Mouse (Mus musculus): ENCODE measurements around the gene Ovca2. TPM values are rescaled to one million over a fixed set of nuclear protein-coding genes. Genes with fewer than 3 reads are reported as not detected.

The Ovca2 gene
- total RNA-seq (2014; fragmentation: Nextera tagmentation), result 18.8 and 21.3 TPM in 2 replicates
- total RNA-seq (2017), result 17.6 and 29.0 TPM in 2 replicates

DNA sequence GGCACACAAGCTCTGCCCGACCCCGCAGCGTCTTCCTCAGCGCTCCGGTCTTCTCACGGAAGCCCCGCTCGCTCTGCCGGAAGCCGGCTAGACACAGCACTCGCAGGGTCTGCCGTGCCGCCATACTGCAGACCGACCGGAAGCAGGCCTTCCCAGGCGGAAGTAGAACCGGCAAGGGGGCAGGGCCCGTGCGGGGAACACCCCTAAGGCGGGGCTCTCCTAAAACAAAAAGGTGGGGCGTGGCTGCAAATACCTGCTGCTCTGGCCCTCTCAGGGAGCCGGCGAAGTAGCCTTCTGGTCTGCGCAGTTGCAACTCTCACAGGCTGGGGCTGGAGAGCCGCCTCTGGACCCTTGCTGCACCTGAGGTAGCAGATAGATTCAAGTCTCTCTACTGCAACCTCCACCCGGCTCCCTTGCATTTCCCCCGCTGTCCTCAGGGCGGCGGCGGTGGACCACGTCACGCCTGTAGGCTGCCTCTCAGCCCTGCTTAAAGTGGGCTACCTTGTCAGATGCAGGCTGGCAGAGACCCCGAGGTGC lies at the start of gene Ovca2:
TSS of gene Ovca2 (minus strand) at position 164 of the 537 bp plus-strand sequence.
- ATAC-seq (replicated peaks; ENCODE audit: low FRiP score, low TSS enrichment, poor library complexity, severe bottlenecking), result peak; percentile 95

- no peak for ATAC-seq (replicated peaks; ENCODE audit: low FRiP score, low TSS enrichment, poor library complexity, severe bottlenecking)
Measured at GRCm38 (mm10) chr11:75227632-75228031, 49.0 kb upstream of the Ovca2 start.

DNA sequence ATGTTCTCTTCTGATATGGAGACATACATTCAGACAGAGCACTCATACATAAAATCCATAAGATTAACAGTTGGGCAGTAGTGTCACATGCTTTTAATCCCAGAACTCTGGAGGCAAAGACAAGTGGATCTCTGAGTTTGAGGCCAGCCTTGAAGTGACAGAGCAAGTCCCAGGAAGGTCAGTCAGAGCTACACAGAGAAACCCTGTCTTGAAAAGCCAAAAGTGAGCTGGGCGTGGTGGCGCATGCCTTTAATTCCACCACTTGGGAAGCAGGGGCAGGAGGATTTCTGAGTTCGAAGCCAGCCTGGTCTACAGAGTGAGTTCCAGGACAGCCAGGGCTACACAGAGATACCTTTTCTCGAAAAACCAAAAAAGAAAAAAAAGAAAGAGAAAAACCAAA lies 46.2 kb upstream of the Ovca2 start:
- no peak for ATAC-seq (replicated peaks; ENCODE audit: low FRiP score, low TSS enrichment, poor library complexity, severe bottlenecking)

DNA sequence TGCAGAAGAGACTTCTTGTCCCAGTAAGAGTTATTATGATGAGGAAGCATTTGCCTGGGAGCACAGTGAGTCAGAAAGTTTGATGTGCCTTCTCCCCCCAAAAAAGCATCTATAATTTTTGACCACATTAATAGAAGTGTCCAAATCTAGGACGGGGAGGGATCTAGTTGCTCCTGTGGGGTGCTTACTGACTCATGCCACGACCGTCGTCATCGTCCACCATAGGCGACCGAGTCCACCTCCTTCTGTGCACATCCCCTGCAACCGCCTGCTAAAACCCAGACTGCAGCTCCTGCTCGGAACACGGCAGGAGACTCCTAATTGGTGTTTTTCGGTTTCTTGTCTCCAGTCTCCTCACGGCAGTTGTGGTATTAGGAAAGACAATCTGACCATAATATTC lies 45.4 kb upstream of the Ovca2 start:
- ATAC-seq (replicated peaks; ENCODE audit: low FRiP score, low TSS enrichment, poor library complexity, severe bottlenecking), result no peak

DNA sequence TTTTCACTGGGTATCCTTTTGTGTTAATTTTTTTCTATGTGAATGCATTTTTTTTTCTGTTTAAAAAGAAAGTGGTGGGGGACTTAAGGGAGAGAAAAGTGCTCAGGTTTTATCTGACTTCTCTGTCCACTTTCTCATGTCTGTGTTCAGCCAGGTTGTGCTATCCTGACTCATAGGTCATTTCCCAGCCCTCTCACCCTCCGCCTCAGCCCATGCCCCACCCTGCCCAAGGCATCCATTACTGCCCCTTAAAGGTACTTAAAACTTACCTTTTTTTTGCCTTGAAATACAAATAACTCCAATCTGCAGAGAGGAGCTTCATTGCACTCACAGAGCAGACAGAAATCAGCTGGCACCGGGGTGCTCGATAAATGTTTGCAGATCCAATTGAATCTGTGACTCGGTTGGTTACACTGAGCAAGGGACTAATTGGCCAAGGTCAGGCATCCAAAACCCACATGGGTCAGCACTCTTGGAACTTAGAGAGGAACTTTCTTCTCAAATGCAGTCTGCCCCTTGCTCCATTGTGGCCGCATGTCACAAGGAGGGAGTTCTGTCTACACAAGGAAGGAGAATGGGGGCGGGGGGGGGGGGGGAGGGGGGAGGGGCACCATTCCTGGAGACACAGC lies 42.0 kb upstream of the Ovca2 start:
- no peak for ATAC-seq (replicated peaks; ENCODE audit: low FRiP score, low TSS enrichment, poor library complexity, severe bottlenecking)

DNA sequence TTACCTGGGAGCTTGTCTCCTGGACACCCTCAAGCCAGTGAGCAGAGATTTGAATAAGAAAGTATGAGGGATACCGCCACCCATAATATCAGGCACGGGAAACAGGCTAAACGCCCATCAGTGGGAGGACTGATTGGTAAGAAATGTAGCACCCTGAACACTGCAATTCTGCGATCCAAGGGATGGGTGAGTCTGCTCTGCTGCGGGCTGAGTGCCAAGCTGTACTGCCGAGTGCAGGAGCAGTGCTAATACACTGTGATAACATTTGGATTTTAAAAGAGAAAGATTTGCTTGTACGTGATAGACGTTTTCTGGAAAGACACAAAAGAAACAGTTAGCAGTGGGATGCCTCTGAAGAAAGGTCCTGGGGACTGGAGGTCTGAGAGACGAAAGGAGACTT lies 41.5 kb upstream of the Ovca2 start:
- 0 out of 2 replicates have a peak, but pooled peaks have one; percentile 26 for ATAC-seq (replicated peaks; ENCODE audit: low FRiP score, low TSS enrichment, poor library complexity, severe bottlenecking)

DNA sequence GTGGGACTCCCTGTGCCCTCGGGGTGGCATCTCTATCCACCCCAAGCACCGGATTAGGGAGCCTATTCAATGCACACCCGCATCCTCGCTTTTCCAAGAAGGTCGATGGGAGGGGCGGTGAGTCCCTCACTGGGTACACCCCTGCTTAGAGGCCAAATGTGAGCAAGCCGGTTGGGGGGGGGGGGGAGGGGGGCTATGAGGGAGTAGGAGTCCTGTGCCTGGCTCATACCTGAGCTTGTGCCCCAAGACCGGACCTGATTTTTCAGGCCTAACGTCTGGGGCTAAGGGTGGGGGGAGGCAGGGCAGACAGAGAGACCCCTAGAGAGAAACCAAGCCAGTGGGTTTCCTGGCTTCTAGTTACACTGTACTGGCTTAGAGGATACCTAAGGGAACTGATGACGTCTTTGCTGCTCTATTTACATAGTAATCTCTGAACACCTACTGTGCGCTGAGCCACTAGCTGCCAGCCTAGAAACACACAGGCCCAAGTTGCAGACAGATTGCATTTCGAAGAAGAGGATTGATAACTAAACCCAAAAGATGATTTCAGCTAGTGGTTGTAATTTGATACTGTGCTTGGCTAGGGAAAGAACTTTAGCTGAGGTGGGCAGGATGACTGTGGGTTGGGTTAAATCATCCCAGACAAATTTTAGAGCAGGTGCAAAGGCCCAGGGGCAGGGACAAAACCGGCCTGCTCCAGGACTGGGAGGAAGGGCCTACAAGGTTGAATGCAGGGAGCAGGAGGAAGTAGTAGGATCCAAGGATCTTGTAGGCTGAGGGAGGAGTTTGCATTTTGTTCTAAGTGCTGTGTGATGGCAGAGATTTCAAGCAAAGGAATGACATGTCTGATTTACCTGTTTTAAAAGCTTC lies 35.7 kb upstream of the Ovca2 start:
- no peak for ATAC-seq (replicated peaks; ENCODE audit: low FRiP score, low TSS enrichment, poor library complexity, severe bottlenecking)

DNA sequence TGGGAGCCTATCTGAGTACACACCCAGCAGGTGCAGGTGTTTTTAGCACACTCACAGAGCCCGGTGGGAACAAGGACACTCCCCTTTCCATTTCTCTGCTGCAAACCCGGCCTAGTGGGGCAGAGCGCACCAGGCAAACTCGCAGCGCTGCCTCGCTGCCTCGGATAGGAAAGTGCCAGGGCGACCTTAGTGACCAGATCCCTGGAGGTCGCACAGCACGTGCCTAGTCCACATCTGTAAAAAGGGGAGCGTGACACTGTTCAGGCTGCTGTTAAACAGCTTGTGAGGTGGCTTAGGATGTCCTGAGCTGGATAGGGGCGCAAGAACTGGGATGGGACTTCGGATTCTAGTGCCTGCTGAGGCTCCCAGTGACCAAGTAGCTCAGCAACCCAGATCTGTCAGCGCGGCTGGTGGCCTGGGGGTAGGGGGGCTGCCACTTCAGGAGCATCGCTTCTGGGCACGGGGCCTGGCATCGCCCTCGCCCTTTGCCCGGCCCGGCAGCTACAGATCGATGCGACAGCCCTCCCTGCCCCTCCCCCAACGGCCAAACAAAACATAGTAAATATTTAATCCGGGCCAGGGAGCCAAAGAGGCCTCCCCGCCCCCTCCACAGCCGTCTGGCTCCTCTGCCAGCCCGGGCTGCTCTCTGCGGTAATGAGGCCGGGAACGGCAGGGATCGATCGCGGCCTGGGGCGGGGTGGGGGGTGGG lies 34.9 kb upstream of the Ovca2 start:
- ATAC-seq (replicated peaks; ENCODE audit: low FRiP score, low TSS enrichment, poor library complexity, severe bottlenecking), result no peak

DNA sequence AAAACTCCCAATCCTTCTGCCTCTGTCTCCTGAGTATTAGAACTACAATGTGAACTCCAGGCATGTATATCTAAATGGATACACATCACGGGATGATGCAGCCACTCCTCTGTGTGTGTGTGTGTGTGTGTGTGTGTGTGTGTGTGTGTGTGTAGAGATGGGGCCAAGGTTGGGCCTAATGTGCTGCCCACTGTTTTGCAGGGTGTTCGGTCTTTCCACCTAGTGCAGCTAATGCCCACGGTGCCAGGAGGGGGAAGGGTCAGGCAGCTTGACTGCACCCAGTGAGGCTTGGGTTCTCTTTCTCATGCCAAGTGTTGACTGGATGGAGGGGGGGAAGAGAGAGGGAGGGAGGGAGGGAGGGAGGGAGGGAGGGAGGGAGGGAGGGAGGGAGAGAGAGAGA lies 34.2 kb upstream of the Ovca2 start:
- no peak for ATAC-seq (replicated peaks; ENCODE audit: low FRiP score, low TSS enrichment, poor library complexity, severe bottlenecking)

- ATAC-seq (replicated peaks; ENCODE audit: low FRiP score, low TSS enrichment, poor library complexity, severe bottlenecking), result no peak
Measured at GRCm38 (mm10) chr11:75212031-75212667, 33.5 kb upstream of the Ovca2 start.

DNA sequence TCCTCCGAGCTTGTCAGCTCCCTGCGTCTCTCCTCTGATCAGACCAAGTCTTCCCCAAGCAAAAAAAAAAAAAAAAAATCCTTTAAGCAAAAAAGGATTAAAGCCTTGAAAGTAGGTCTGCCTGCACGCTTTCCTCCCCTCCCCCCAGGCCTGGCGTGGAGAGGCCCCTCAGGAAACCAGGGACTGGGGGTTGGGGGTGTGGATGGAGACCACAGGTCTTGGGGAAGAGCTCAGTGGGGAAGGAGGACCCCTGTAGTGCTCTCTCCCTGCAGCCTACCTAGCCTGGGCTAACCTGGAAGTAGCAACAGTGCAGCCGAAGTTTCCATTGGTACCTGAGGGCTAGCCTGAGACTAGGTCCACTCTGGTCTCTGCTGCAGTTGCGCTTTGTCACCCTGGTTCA lies 32.1 kb upstream of the Ovca2 start:
- no peak for ATAC-seq (replicated peaks; ENCODE audit: low FRiP score, low TSS enrichment, poor library complexity, severe bottlenecking)

GRCm38 (mm10) chr11:75210093-75210492 lies 31.5 kb upstream of the Ovca2 start:
- peak; percentile 66 for ATAC-seq (replicated peaks; ENCODE audit: low FRiP score, low TSS enrichment, poor library complexity, severe bottlenecking)

DNA sequence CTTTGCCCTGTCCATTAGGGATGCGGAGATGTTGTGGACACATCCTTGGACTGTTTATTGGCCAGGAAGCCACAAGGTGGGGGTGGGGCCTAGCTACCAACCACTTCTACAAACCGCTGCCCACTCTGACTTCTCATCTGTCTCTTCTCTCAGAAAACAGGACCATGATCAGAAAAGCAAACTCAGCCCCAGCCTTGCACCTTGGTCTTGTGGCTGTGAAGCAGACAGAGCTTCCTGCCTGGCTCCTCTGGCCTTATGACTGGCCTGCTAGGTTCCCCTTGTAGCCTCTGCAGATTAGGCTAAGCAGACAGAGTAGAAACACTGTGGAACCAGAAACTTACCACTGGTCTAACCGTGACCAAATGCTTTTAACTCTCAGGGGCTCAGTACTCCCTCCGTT lies 30.7 kb upstream of the Ovca2 start:
- no peak for ATAC-seq (replicated peaks; ENCODE audit: low FRiP score, low TSS enrichment, poor library complexity, severe bottlenecking)

DNA sequence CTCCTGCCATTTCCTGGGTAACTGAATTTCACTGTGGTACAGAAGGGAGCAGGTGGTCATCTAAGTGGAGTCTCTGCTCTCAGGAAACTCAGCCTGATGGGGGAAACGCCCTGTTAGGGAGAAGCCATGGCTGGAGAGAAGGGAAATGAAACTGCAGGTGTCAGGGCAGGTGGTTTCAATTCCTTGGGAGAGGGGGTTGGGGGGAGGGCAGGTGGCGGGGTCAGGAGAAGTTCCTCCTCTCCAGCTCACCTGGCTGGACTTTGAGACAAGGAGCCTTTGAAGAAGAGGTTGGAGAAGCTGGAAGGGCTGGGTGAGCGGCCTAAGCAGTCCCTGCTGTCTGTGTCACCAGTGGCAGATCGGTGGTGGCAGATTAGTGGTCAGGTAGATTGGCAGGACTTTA lies 27.7 kb upstream of the Ovca2 start:
- no peak for ATAC-seq (replicated peaks; ENCODE audit: low FRiP score, low TSS enrichment, poor library complexity, severe bottlenecking)

- ATAC-seq (replicated peaks; ENCODE audit: low FRiP score, low TSS enrichment, poor library complexity, severe bottlenecking), result peak; percentile 14; the same call in 1 of the 2 replicates
Measured at GRCm38 (mm10) chr11:75204472-75204871, 25.8 kb upstream of the Ovca2 start.

DNA sequence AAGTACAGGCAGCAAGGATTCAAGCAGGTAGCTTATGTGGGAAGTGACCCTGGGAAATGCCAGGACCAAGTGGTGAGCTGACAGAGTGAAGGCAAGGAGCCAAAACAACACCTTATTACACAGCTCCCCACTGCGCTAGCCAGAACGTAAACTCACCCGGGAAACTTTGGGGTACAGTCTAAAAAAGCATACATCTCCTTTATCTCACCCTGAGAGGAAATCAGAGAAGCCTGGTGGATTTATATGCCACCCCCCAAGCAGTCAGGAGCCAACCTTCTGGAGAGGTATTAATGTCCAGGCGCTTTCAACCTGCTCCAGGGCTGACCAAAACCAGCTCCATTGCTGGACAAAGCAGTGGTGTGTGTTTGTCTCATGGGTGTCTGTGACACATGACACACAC lies 25.3 kb upstream of the Ovca2 start:
- no peak for ATAC-seq (replicated peaks; ENCODE audit: low FRiP score, low TSS enrichment, poor library complexity, severe bottlenecking)

DNA sequence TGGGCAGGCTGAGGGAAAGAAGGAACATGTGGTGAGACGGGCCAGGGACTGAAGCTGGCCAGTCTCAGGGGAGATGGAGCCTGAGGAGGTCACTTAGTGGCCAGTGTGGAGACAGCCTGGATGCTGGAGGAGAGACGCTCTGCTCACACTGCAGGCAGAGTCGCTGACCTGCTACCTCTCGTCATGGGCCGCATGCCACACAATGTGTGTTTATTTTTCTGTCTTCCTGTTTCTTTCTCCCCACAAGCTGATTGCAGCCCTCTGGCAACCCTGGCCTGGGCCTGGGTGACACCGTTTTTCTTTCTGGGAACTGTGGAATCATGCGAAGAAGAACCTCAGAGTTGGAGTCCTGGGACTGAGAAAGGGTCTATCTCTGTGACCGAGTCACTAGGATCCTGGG lies 23.1 kb upstream of the Ovca2 start:
- no peak for ATAC-seq (replicated peaks; ENCODE audit: low FRiP score, low TSS enrichment, poor library complexity, severe bottlenecking)

- ATAC-seq (replicated peaks; ENCODE audit: low FRiP score, low TSS enrichment, poor library complexity, severe bottlenecking), result no peak
Measured at GRCm38 (mm10) chr11:75200935-75201334, 22.3 kb upstream of the Ovca2 start.

GRCm38 (mm10) chr11:75199951-75200350 lies 21.3 kb upstream of the Ovca2 start:
- ATAC-seq (replicated peaks; ENCODE audit: low FRiP score, low TSS enrichment, poor library complexity, severe bottlenecking), result no peak

DNA sequence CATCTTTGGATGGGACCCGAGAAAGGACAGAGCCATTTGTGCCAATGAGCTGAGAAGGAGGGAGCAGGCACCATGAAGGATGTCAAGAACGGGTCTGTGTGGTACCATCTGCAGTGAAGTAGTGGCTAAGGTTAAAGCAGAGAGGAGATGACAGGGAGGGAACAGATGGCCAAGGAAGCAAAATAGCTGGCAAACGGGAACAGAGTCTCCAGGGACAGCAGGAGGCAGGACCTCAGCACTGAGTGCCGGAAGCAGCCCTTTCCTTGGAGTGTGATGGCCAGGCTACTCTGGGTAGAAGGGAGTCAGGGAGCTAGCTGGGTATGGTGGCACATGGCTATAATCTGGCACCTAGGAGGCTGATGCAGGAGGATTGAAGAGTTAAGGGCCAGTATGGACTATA lies 20.2 kb upstream of the Ovca2 start:
- no peak for ATAC-seq (replicated peaks; ENCODE audit: low FRiP score, low TSS enrichment, poor library complexity, severe bottlenecking)
